Mouse (Mus musculus): ENCODE measurements around the gene Tmem266.

- TF ChIP-seq POLR2A (IDR thresholded peaks at IDR 0.05; ENCODE audit: borderline replicate concordance, insufficient read depth, low read length) (no peak), CTCF (IDR thresholded peaks at IDR 0.05; ENCODE audit: borderline replicate concordance, insufficient read depth, low read depth, low read length) (no peak)
Measured at GRCm38 (mm10) chr9:55325564-55326514, 874 bp upstream of the Tmem266 start.

Data from cerebellum, adult 2 months (tissue).